Mouse (Mus musculus) right cerebral cortex, postnatal 10 days (tissue): ENCODE measurements around the gene Fcrl1.
"Not testable (repeated sequence)": the region's sequence is repeated elsewhere in the genome, so short reads cannot be mapped to it uniquely, and the experiment has no call there.

Source experiments
- DNase-seq, 2 experiments: peaks; one replicate each; pipeline ENCODE4 v3.0.0; 2021; ENCODE audit warnings: low spot score in 2 of 2

Gene Fcrl1

DNA sequence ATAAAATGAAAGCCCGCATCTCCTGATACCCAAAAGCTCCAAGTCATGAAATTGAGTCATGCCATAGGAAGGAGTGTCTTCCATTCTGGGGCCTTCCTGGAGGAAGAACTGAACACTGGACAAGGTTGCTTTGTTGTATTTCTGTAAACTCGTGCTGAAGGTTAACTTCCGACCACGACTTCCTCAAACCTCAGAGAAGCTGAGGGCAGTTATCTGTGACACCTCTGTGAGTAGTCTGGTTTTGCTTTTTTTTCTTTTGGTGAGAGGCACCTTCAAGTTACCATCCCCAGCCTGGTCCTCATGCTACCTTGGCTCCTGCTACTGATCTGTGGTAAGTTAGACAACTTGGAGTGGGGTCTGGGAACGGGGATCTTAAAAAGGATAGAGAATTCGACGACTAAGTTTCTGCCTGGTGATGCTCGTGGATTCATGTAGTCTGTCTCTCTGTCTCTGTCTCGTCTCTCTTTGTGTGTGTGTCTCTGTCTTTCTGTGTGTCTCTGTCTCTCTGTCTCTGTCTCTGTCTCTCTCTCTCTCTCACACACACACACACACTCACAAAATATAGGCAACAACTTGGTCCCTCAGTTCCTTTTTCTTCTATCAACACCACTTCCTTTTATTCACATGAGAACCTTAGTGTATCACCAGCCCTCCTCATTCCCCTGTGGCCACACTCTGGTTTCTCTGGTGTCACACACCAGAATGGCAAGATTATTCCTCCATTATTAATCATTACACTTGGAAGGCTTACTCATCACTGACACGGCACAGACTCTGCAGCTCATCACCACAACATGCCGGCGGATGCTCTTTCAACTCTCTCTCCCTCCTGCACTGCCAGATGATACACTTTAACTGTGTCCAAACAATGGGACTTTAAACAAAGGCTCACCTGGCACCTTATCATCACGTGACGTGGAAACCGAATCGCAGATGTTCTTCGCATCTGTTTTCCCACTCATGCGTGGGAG, at the start of gene Fcrl1:
Gene Fcrl1 (plus strand): TSS at position 193 of the 971 bp plus-strand sequence.
- DNase-seq = no peak

DNA sequence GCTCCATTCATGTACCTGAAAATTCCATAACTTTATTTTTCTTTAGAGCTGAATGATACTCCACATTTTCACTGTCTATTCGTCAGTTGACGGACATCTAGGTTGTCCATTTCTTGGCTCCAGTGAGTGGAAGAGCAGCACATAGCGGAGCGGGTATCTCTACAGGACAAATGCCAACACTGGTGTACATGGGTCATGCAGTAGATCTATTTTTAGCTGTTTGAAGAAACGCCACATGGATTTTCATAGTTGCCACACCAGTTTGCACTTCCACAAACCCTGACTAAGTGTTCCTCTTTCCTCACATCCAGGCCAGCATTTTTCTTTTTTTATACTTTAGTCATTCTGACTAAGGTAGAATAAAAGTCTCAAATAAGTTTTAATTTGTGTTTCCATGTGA, 38.3 kb upstream of the Fcrl1 start:
- DNase-seq = no peak

DNA sequence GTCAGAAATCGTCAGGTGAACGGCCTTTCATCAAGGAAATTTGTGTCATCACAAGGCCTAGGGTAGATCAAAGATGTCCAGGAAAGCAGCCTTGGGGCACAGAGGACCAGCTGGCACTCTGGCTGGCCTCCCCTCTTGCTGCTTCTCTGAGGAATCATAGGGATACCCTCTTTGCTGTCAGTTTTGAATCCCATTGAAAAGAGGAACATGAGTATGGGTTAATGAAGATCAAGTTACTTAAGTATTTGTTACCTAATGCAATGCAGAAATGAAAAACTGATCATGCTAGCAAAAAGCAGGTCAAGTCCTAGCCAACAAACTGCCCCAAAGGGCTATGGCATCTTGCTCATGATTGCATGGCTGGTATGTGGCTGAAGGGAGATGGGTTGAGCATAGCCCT, 25.2 kb upstream of the Fcrl1 start:
- not testable (repeated sequence) for DNase-seq

DNA sequence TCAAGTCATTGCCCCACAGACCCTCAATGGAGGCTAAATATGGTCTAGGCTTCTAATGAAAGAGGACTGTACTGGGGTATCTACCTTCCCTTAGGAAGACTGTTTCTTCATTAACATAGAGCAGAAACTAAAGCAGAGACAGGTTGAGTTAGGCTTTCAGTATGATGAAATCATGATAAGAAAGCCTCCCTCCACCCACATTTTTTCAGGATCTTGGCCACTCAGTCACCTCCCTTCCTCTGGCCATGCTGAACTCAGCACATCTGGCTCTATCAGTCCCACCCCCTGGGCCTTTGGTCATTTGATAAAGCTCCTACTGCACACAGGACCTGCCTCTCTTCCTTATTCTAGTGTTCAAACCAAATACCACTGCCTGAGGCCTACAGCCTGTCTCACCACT, 18.6 kb upstream of the Fcrl1 start, which contains the start of gene Cd5l:
Gene Cd5l (plus strand): TSS at position 301 of the 400 bp plus-strand sequence.
- DNase-seq = no peak

DNA sequence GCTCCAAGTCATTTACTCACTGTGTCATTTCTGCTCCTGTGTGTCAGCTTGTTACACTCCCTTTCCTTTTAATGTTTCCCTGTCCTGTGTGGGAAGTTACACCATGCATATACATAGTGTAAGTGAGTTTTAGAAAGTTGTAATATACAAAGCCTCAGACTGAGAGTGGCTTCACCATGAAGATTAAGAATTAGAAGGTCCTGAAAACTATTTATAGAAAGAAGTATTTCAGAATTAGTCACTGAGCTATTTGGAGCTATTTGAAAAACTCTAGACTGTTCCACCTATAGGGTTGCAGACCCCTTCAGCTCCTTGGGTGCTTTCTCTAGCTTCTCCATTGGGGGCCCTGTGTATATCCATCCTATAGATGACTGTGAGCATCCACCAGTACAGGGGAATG, 17.0 kb upstream of the Fcrl1 start:
- no peak for DNase-seq

DNA sequence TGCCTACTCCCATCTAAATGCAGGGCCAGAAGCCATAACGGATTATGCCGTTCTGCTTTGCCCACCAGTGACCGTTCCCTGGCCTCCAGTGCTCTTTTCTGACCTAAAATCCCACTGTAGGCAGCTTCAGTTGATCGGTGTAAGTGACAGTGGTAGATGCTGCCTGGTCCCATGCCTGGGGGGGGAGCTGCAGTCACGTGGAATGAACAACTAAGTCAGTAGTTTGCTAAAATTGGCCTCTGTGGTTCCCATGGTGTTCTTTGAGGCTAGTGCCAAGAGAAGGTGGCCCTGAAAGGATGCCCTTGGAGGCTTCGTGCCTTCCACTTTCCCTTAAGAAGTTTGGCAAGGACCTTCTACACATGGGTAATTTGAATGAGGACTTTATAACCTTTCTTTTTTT, 15.7 kb upstream of the Fcrl1 start:
- DNase-seq = no peak

DNA sequence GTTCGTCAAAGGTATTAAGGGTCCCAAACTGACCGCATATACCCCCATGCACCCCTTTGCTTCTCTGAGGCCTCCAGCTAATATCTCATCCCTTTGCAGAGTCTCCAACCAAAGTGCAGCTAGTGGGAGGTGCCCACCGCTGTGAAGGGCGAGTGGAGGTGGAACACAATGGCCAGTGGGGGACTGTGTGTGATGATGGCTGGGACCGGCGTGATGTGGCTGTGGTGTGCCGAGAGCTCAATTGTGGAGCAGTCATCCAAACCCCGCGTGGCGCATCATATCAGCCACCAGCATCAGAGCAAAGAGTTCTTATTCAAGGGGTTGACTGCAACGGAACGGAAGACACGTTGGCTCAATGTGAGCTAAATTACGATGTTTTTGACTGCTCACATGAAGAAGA, 10.5 kb upstream of the Fcrl1 start:
- no peak for DNase-seq

DNA sequence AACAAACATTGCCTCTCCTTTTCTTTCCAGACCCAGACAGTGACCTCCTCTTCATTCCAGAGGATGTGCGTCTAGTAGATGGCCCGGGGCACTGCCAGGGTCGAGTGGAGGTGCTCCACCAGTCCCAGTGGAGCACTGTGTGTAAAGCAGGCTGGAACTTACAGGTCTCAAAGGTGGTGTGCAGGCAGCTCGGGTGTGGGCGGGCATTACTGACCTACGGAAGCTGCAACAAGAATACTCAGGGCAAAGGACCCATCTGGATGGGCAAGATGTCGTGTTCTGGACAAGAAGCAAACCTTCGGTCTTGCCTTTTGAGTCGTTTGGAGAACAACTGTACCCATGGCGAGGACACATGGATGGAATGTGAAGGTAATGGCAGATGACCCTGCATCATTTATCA, 8.7 kb upstream of the Fcrl1 start:
- DNase-seq = no peak

DNA sequence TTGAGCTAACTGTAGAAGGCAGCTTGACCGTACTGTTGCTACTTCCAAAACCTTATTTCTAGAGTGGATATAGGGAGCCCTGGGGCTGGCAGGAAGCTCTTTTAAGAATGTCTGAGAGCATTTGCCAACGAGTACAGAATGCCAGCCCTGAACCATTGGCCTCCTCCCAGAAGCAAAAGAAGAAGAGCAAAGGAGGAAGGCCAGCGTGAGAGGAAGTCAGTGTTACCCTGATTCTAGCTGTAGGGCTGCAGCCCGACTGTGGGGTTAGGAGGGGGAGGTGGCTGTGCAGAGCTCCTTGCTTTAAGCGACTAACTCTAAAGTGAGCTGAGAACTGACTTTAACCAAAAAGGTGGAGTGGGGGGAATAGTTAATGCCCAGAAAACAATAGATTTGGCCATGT, 7.0 kb upstream of the Fcrl1 start:
- peak in 1 of 2 experiments; percentile 27 for DNase-seq

DNA sequence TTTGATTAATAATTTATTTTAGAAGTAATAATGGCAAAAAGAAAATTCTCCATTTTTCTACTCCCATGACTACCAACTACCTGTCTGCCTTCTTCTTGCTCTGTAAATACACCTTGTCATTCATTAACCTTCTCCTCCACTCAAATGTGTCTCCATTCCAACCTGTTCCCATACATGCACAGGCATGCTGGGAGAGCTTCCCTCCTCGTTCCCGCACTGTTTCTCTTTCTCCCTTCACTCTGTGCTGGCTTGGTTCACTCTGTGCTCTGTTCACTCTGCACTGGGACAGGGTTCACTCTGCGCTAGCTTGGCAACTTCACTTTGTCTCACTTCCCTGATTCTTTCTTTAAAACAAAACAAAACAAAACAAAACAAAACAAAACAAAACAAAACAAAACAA, 1.0 kb downstream of the Fcrl1 start:
- DNase-seq = no peak

DNA sequence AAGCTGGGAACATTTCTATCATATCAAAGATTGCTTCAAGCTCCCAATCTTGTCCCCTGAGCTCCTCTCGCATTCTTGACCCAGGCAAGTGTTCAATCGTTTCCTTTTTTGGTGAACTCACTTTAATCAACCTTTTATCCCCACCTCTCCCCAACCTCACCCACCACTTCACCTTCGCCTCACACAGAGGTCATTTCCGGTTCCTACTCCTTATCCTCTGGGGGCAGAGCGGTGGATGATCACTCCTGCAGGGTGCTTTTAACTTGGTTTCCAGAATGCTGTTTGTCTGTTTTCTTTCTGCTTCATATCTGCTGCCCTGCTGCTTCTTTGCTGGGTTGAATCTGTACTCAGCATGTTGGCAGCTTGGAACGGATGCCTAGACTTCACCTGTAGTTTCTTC, 1.5 kb downstream of the Fcrl1 start:
- no peak for DNase-seq

DNA sequence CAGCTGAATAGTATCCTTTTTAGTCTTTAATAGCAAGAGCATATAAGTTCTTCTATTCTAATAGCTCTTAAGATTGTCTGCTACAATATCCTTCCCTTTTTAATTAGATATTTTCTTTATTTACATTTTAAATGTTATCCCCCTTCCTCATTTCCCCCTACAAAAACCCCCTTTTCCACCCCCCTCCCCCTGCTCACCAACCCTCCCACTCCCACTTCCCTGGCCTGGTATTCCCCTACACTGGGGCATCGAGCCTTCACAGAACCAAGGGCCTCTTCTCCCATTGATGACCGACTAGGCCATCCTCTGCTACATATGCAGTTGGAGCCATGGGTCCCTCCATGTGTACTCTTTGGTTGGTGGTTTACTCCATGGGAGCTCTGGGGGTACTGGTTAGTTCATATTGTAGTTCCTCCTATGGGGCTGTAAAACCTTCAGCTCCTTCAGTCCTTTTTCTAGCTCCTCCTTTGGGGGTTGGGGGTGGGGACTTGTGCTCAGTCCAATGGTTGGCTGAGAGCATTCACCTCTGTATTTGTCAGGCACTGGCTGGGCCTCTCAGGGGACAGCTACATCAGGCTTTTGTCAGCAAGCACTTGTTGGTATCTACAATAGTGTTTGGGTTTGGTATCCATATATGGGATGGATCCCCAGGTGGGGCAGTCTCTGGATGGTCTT, 3.6 kb downstream of the Fcrl1 start:
- not testable (repeated sequence) for DNase-seq

DNA sequence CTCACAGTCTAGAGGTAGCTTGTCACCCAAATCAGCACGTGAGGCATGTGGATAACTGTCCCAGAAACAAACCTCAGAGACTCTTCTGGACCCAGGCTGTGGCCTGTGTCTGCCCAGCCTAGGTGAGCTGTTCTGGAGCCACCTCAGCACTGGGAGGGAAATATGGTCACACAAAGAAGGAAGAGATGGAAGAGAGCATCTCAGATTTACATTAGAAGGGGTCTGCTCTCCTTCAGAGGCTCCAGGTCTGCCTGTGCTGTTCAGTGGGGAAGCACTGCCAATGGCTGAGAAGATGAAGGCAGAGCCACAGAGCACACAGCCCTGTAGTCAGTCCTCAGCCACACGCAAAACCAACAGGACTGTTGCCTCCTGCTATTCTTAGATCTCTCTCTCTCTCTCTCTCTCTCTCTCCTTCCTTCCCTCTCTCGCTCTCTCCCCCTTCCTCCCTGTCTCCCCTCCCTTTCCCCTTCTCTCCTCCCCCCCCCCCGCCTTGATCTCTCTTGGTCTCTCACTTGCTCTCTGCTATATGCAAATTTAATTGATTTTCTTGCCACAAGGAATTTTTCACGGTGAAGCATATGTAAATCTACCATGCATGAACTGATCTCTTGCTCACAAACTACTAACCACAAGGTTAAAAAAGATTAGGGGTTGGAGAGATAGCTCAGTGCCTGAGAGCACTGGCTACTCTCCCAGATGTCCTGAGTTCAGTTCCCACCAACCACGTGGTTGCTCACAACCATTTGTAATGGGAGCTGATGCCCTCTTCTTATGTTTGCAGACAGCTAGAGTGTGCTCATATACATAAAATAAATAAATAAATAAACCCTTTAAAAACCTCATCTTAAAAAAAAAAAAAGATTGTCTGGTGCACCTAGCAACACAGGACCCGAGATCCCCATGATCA, 5.9 kb downstream of the Fcrl1 start:
- no peak for DNase-seq

DNA sequence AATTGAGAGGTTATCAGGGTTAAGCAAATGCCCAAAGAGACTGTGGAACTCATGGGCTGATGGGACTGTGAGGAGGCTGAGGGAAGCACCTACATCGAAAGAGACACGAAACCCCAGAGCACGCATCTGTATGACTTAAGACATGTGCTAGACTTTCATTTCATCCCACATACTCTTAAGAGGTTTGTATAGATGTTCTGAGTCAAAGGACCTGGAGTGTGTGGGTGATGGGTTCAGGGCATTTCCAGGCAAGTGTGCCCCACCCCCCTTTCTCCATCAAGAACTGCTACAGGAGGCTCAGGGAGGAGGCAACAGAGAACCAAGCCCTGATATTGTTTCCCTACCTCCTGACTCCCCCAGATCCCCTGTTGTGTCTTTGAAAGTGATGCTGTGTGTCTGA, 7.1 kb downstream of the Fcrl1 start:
- DNase-seq = no peak

DNA sequence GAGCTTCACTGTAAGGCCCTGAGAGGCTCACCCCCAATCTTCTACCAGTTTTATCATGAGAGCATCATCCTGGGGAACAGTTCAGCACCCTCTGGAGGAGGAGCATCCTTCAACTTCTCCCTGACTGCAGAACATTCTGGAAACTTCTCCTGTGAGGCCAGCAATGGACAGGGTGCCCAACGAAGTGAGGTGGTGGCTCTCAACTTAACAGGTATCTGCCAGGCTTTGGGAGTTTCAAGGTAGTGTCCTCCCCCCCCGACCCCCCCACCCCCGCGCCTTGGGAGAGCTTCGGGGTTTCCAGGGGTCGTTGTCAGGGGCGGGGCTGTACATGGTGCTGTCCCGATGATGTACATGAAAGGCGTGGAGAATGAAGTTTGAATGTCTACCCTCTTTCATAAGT, 8.9 kb downstream of the Fcrl1 start:
- no peak for DNase-seq

DNA sequence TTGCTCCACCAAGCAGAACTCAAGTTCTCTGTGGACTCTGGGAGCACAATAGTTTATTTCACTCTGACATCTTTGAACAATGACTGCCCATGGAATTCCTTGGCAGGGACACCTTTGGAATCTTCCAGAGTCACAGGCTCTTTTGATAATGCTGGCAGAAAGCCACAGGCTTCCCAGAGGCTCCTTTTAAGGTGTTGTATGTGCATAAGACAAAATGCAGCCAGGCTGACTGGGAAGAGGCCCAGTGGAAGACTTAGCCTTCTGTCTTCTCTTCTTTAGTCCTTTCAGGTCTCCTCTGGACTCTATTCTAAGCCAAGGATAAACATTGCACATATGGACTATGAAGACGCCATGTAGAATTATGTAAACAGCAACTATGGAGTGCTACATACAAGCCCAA, 14.7 kb downstream of the Fcrl1 start:
- no peak for DNase-seq

DNA sequence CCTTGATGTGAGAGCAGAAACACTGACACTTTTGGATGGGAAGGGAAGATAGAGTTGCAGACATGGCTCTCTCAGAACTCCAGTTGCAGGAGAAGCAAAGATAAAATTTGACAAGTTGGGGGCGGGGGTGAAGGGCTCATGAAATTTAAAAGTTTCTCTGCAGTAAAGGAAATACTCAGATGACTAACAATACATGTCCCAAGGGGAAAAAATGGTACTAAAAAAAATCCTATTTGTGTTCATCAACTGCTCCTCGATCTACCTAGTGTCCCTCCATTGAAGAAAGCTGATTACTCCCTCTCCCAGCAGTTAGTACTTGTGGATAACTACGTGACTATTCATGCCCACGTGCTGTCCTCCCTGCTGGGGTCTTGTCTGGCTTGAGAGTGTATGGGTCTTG, 22.6 kb downstream of the Fcrl1 start:
- no peak for DNase-seq

DNA sequence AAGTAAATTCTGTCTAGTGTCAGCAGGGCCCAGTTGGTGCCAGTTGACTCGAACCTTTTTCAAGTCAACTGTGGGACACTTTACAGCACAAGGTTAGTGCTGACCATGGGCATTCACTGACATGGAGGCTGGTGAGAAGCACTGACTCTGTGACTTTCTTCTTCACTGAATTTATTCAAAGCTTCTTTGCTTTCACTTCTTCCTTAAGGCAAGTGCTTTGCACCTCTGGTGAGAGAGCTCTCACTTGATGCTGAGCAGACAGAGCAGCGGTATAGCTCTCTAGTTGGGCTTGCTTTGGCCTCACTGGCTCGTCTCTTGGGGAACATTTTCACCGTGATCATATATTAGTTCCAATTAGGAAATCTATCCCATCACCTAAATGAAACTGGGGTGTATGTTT, 23.7 kb downstream of the Fcrl1 start:
- no peak for DNase-seq

DNA sequence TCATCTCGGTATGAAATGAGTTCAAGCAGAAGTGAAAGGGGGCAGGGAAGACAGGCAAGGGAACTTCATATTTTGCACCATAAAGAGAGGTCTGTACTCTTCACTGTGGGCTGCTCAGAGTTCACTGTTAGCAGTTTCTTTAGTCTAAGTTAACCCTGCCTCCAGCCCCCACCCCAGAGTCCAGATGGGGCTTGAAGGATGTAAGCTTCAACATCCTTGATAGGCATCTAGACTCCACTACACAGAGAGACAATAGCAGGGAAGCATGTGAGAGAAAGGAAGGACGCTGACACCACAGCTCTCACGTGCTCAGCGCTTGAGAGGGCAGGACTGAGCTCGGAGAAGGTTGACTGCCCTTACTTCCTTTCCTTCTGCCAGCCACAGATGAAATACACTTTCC, 25.1 kb downstream of the Fcrl1 start:
- DNase-seq = no peak

DNA sequence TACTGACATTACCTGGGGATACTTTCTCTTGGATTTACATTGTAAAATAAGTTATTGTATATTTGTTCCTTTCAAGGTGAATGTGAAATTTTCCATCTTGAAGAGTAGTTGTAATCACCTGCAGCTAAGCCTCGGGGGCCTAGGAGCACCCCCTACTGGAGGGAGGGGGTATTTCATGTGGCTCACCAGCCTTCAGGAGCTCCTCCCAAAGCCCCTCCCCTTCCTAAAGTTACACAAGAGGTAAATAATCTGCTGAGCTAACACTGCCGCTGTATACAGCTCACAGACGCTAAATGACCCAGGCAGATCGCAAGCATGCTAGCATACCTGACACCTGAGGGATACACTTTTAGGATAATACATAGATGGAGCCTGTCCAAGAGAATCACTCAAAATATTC, 32.0 kb downstream of the Fcrl1 start:
- no peak for DNase-seq

DNA sequence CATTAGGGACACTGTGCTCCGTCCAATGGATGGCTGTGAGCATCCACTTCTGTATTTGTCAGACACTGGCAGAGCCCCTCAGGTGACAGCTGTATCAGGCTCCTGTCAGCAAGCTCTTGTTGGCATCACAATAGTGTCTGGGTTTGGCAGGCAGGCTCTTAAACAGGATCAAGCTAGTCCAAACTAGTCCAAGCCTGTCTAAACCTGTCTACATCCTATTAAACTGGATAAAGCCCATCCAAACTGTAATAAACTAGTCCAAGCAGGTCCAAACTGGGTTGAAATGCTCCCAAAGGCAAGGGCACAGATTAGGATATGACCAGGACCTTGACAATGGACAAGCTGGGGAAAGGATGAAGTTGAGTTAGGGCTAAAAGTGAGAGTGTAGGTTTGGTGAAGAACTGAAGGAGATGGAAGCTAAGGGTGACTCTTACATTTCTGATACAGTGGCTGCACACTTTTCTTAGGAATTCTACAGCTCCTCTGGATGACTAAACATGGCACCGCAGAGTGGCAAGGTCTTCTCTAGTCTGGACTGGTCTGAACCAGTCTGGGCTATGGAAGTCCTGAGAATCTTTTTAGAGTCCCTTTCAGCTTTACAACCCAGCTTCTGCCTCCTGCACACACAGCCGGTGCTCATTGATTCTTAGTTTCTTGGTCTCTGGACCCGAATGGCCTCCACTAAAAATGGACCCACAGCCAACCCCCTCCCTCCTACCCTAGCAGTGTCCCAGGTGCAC, 33.2 kb downstream of the Fcrl1 start:
- no peak for DNase-seq
